In genomic region chr1:98350095-98350549, GRCm38 (mm10) we compare ENCODE assay signal across 8 mouse cellular contexts.
DNase-seq lines count a peak whose midpoint lies in the region; ATAC-seq and TF ChIP-seq lines count a peak whose summit lies in the region.

No protein-coding gene starts in this region.

- 27% methylated on average over 4 of the region's 4 CpGs for WGBS in lung, adult 2 months

- H3K4me3 ChIP-seq in lung, adult 2 months (replicated peaks; ENCODE audit: extremely low read depth, low read depth, low read length): no peak overlapping the region

- TF ChIP-seq POLR2A in lung, adult 2 months (IDR thresholded peaks at IDR 0.05; ENCODE audit: borderline replicate concordance, extremely low read depth, low read depth, low read length): no peak

- 0 out of 2 replicates have a peak, but pooled peaks have one; percentile 37 for ATAC-seq in granulocyte monocyte progenitor cell, adult 5-6 weeks (replicated peaks; ENCODE audit: poor library complexity, severe bottlenecking)

- peak; percentile 20; the same call in 1 of the 2 replicates for TF ChIP-seq CTCF in lung, adult 2 months (IDR thresholded peaks at IDR 0.05; ENCODE audit: insufficient read depth, low read length)

- H3K4me1 ChIP-seq in lung, adult 2 months (ENCODE audit: control insufficient read depth, insufficient read depth, low read length): no peaks in the 10 kb centered on the region

- DNase-seq in cerebellum, postnatal 10 days: peak; percentile 57 to 86
- no peak for DNase-seq in cerebellum, adult 11 months
- no peak for DNase-seq in lung, adult 2 months
- no peak for DNase-seq in lung, adult 18-20 months
- DNase-seq in lung, postnatal 14 days: peak; percentile 20
- DNase-seq in right cerebral cortex, postnatal 14 days: no peak
- DNase-seq in spleen, adult 18-20 months: no peak

Comparison
In these comparisons a context has a peak if more than half of its experiments do, and no peak if none do; other contexts are left out.
1. DNase-seq: peak in cerebellum, postnatal 10 days (2 of 2) and lung, postnatal 14 days (single experiment); none in cerebellum, adult 11 months (single experiment), lung, adult 2 months (single experiment), lung, adult 18-20 months (0 of 2), right cerebral cortex, postnatal 14 days (single experiment) and spleen, adult 18-20 months (0 of 2).